In genomic region chr6:137803456-137804005, GRCm38 (mm10) we compare ENCODE assay signal across 19 mouse cellular contexts. TPM values are rescaled to one million over a fixed set of nuclear protein-coding genes. Genes with fewer than 3 reads are reported as not detected.
DNase-seq lines count a peak whose midpoint lies in the region; ATAC-seq lines count a peak whose summit lies in the region.
"Had no signal": no experiment of that assay in that cellular context is flagged by ENCODE, and none has a peak within 500 bp of the region (broad histone marks: within the 10 kb centered on the region; RNA-seq: fewer than 3 reads in every experiment).

No protein-coding gene starts in this region.

- peaks cover 11% of the 10 kb centered on the region; the same call in 1 of the 2 replicates for H3K9me3 ChIP-seq in kidney, embryonic 14.5 days (ENCODE audit: control insufficient read depth, low read length)
- peaks cover 16% of the 10 kb centered on the region for H3K9me3 ChIP-seq in limb, embryonic 12.5 days

- peak; percentile 66 for ATAC-seq in kidney, embryonic 14.5 days (ENCODE audit: low FRiP score, low TSS enrichment)
- peak; percentile 29; the same call in 1 of the 2 replicates for ATAC-seq in limb, embryonic 12.5 days (ENCODE audit: insufficient number of reproducible peaks, insufficient read depth, low FRiP score, low TSS enrichment, low read depth)
- ATAC-seq: forebrain, embryonic 16.5 days; intestine, embryonic 16.5 days had no signal

- H3K4me3 ChIP-seq in kidney, embryonic 14.5 days (ENCODE audit: low read length): no peak overlapping the region
- H3K4me3 ChIP-seq in limb, embryonic 12.5 days (replicated peaks): no peak overlapping the region
- H3K4me3 ChIP-seq: embryonic facial prominence, embryonic 13.5 days; forebrain, embryonic 12.5 days; heart, embryonic 13.5 days; hindbrain, embryonic 15.5 days had no signal

- H3K4me2 ChIP-seq in kidney, embryonic 14.5 days (replicated peaks; ENCODE audit: low read depth, low read length): no peak overlapping the region
- H3K4me2 ChIP-seq in limb, embryonic 12.5 days: no peak overlapping the region
- H3K4me2 ChIP-seq: embryonic facial prominence, embryonic 13.5 days; forebrain, embryonic 12.5 days; heart, embryonic 13.5 days; hindbrain, embryonic 15.5 days had no signal

- peaks cover 4% of the 10 kb centered on the region; the same call in 1 of the 2 replicates for H3K4me1 ChIP-seq in kidney, embryonic 14.5 days (ENCODE audit: control insufficient read depth, insufficient read depth, low read length)
- peaks cover 42% of the 10 kb centered on the region for H3K4me1 ChIP-seq in limb, embryonic 12.5 days (replicated peaks)
- H3K4me1 ChIP-seq: forebrain, embryonic 12.5 days; hindbrain, embryonic 15.5 days had no signal

- WGBS in kidney, embryonic 14.5 days: 33% methylated on average over 12 of the region's 12 CpGs
- WGBS in limb, embryonic 12.5 days: 33% methylated on average over 12 of the region's 12 CpGs

- no peak overlapping the region for H3K9ac ChIP-seq in kidney, embryonic 14.5 days (ENCODE audit: low read depth, low read length)
- no peak overlapping the region for H3K9ac ChIP-seq in limb, embryonic 12.5 days (replicated peaks)
- H3K9ac ChIP-seq: embryonic facial prominence, embryonic 13.5 days; forebrain, embryonic 12.5 days; heart, embryonic 13.5 days; hindbrain, embryonic 15.5 days had no signal

- intact Hi-C loops in left cerebral cortex, postnatal 36 days (cut with DNase I): loop anchor here (10.0 kb wide), 1 partner anchor 141 kb away; no protein-coding TSS in a partner anchor

- DNase-seq in embryo, embryonic 10.5 days (ENCODE audit: low spot score): peak; percentile 33
- no peak for DNase-seq in embryo, embryonic 11 days
- DNase-seq in kidney, adult 11 months: no peak
- DNase-seq in urinary bladder, adult 2 months (ENCODE audit: low spot score): peak; percentile 2
- DNase-seq in urinary bladder, postnatal 10 days (ENCODE audit: low spot score): no peak
- no peak for DNase-seq in left cerebral cortex, postnatal 36 days (ENCODE audit: low spot score in 2 of 2)
- DNase-seq: adrenal gland, postnatal 10 days; cerebellum, adult 11-12 months; cerebellum, adult 9-11 months; cerebellum, postnatal 36 days; gastrocnemius, postnatal 14 days had no signal

- H3K27me3 ChIP-seq in kidney, embryonic 14.5 days (ENCODE audit: control insufficient read depth, insufficient read depth, low read length): no peaks in the 10 kb centered on the region
- H3K27me3 ChIP-seq in limb, embryonic 12.5 days: no peaks in the 10 kb centered on the region
- H3K27me3 ChIP-seq: embryonic facial prominence, embryonic 13.5 days; forebrain, embryonic 12.5 days; heart, embryonic 13.5 days; hindbrain, embryonic 15.5 days had no signal

- 0 out of 2 replicates have a peak, but pooled peaks cover 3% of the 10 kb centered on the region for H3K36me3 ChIP-seq in kidney, embryonic 14.5 days (ENCODE audit: control insufficient read depth, insufficient read depth, low read length)
- H3K36me3 ChIP-seq in limb, embryonic 12.5 days: peaks cover 21% of the 10 kb centered on the region

- no peak overlapping the region for H3K27ac ChIP-seq in kidney, embryonic 14.5 days (ENCODE audit: low read depth, low read length)
- peak overlapping the region; percentile 56; the same call in 1 of the 2 replicates for H3K27ac ChIP-seq in limb, embryonic 12.5 days
- H3K27ac ChIP-seq: embryonic facial prominence, embryonic 13.5 days; forebrain, embryonic 12.5 days; heart, embryonic 13.5 days; hindbrain, embryonic 15.5 days had no signal

RNA-seq across cellular contexts. Expression of gene Dera, which starts 49.2 kb away (rescaled TPM):
- polyA plus RNA-seq in kidney, embryonic 14.5 days (2014; fragmentation: Nextera tagmentation; extraction: Ambion mirVana): 68.7 and 73.1 TPM in 2 replicates
- polyA plus RNA-seq in urinary bladder, adult 2 months (2012; rRNA removed): 12.7 and 14.2 TPM in 2 replicates
- 63.0 and 64.4 TPM in 2 replicates for polyA plus RNA-seq in limb, embryonic 12.5 days (2016; fragmentation: Nextera tagmentation; extraction: Ambion mirVana)
- 1 to 10 TPM; 3.6 to 4.4 TPM for total RNA-seq in left cerebral cortex, postnatal 36 days (2021)

Comparison
In these comparisons a context has a peak if more than half of its experiments do, and no peak if none do; other contexts are left out.
1. DNase-seq: peak in embryo, embryonic 10.5 days (single experiment) and urinary bladder, adult 2 months (single experiment); none in embryo, embryonic 11 days (single experiment), kidney, adult 11 months (single experiment), urinary bladder, postnatal 10 days (single experiment) and left cerebral cortex, postnatal 36 days (0 of 2).